Mouse (Mus musculus) myocyte (in vitro differentiated cells): Measurements from ENCODE around the gene Adam33.

Experiments used
- CEBPB ChIP-seq: IDR thresholded peaks from 2 replicates; pipeline ENCODE4 v1.6.1; 2011; ENCODE audit warnings: mild to moderate bottlenecking, moderate library complexity; ENCODE audit not compliant: poor library complexity, insufficient read depth, severe bottlenecking
- E2F4 ChIP-seq: IDR thresholded peaks from one replicate; pipeline ENCODE4 v1.6.1; 2011; ENCODE audit warnings: mild to moderate bottlenecking, control low read depth, moderate library complexity; ENCODE audit not compliant: insufficient read depth
- MAX ChIP-seq: IDR thresholded peaks from one replicate; pipeline ENCODE4 v1.6.1; 2011; ENCODE audit warnings: low read depth, mild to moderate bottlenecking, control low read depth
- MYOD1 ChIP-seq, 3 experiments: IDR thresholded peaks; one replicate each; pipeline ENCODE4 v1.6.1; 2011; ENCODE audit warnings: control low read depth in 2 of 3, low read depth in 2 of 3, mild to moderate bottlenecking in 2 of 3, moderate library complexity in 1 of 3; ENCODE audit not compliant: insufficient read length in 2 of 3, control insufficient read depth in 1 of 3
- POLR2A ChIP-seq: IDR thresholded peaks from one replicate; pipeline ENCODE4 v1.6.1; 2011; ENCODE audit warnings: low read depth, mild to moderate bottlenecking, control low read depth, moderate library complexity; ENCODE audit not compliant: insufficient read length
- POLR2AphosphoS2 ChIP-seq: IDR thresholded peaks from one replicate; pipeline ENCODE4 v1.6.1; 2011; ENCODE audit warnings: low read depth, control low read depth; ENCODE audit not compliant: insufficient read length
- TCF12 ChIP-seq: IDR thresholded peaks from one replicate; pipeline ENCODE4 v1.6.1; 2011; ENCODE audit warnings: mild to moderate bottlenecking, control low read depth; ENCODE audit not compliant: poor library complexity, insufficient read depth, severe bottlenecking
- USF1 ChIP-seq: IDR thresholded peaks from one replicate; pipeline ENCODE4 v1.6.1; 2011; ENCODE audit warnings: low read depth, mild to moderate bottlenecking, control low read depth, moderate library complexity

- no peak for TF ChIP-seq POLR2A
- TF ChIP-seq E2F4: no peak
- no peak for TF ChIP-seq USF1
- no peak for TF ChIP-seq MAX
- TF ChIP-seq POLR2AphosphoS2: no peak
- no peak for TF ChIP-seq CEBPB
- TF ChIP-seq MYOD1 (IDR thresholded peaks at IDR 0.05; ENCODE audit: control insufficient read depth in 1 of 3, insufficient read length in 2 of 3, low read depth in 2 of 3): no peak
- TF ChIP-seq TCF12: no peak
These were observed 23.2 kb upstream of the Adam33 start, which contains the start of gene Siglec1 for GRCm38 (mm10) chr2:131086667-131087390.
